Mouse (Mus musculus) layer of hippocampus, adult 9-11 months (tissue): ENCODE measurements around the gene Tsga10.
"Not testable (repeated sequence)": the region's sequence is repeated elsewhere in the genome, so short reads cannot be mapped to it uniquely, and the experiment has no call there.

ENCODE experiments used
- DNase-seq: peaks from one replicate; pipeline ENCODE4 v3.0.0; 2022

Tsga10 gene

GRCm38 (mm10) chr1:37850696-37851095 lies 15.5 kb downstream of the Tsga10 start:
- peak; percentile 65 for DNase-seq

- DNase-seq = no peak
Measured at GRCm38 (mm10) chr1:37846878-37847277, 19.4 kb downstream of the Tsga10 start.

GRCm38 (mm10) chr1:37831681-37832080 lies 34.5 kb downstream of the Tsga10 start:
- no peak for DNase-seq

DNA sequence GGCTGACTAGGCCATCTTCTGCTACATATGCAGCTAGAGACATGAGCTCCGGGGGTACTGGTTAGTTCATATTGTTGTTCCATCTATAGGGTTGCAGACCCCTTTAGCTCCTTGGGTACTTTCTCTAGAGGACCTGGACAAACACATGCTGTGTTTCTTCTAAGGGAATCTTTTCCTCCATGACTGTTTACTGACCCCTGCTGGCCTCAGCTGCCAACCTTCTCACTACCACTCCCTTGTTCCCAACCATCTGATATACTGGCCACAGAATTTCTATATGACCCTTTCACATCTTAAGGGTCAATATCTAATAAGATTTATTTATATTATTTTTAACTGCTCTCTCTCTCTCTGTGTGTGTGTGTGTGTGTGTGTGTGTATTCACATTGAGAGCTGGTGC lies 63.9 kb downstream of the Tsga10 start:
- not testable (repeated sequence) for DNase-seq

- DNase-seq = no peak
Measured at GRCm38 (mm10) chr1:37800298-37800697, 65.9 kb downstream of the Tsga10 start.

GRCm38 (mm10) chr1:37799505-37799904 lies 66.7 kb downstream of the Tsga10 start:
- DNase-seq = no peak

DNA sequence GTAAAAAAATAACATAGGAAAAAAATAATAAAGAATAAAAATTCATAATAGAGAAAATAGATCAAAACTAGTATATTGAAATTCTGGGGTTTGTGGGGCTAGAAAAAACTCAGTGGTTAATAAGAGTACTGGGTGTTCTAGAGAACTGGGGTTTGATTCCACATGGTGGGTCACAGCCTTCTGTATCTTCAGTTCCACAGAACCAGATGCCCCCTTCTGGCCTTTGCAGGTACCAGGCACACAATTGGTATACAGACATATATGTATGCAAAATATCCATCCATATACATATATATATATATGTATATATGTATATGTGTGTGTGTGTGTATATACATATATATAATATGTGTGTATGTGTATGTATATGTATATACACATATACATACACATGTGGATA lies 106.8 kb downstream of the Tsga10 start:
- no peak for DNase-seq

GRCm38 (mm10) chr1:37744650-37745259 lies 121.5 kb downstream of the Tsga10 start:
- peak; percentile 52 for DNase-seq

DNA sequence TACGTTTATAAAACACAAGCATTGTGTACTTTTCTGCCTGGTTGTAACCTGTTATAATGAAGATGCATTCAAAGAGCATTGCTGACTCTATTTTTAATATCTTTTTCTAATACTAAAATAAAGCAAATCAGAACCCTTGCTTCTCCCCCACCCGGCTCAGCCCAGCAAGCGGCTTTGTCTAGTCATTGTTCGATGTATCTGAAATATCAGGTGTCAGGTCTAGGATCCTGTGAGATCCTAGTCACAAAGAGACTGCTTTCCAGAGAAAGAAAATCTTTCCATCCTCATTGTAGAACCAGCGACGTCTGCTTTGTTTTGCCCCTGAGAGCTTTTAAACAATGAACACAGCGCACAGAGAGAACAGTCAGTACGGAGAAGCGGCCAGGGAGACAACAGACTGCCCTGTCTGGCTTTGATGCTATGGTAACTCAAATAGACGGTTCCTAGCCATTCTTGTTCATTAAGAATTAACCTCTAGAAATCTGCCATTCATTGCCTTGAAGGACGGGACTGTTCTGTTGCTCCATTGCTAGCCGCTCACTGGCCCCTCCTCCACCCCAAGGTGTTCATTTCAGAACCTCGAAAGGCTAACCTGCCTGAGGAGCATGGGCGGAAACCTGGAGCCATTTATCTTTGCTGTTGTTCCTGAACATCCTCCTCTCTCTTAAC lies 123.5 kb downstream of the Tsga10 start:
- no peak for DNase-seq

DNA sequence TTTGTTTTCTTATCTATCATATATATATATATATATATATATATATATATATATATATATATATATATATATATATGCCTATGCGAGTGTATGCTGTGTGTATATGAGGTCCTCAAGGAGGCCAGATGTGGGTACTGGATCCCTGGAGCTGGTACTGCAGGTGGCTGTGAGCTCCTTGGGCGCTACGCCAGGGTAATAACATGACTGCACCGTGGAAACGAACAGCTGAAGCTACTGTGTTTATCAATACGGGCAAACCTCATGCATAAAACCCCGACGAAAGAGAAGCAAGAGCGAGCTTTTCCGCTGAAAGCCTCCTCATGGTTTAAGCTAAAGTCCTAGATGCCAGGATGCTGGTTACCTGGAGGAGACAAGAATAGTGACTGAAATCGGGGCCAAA lies 124.1 kb downstream of the Tsga10 start:
- no peak for DNase-seq

DNA sequence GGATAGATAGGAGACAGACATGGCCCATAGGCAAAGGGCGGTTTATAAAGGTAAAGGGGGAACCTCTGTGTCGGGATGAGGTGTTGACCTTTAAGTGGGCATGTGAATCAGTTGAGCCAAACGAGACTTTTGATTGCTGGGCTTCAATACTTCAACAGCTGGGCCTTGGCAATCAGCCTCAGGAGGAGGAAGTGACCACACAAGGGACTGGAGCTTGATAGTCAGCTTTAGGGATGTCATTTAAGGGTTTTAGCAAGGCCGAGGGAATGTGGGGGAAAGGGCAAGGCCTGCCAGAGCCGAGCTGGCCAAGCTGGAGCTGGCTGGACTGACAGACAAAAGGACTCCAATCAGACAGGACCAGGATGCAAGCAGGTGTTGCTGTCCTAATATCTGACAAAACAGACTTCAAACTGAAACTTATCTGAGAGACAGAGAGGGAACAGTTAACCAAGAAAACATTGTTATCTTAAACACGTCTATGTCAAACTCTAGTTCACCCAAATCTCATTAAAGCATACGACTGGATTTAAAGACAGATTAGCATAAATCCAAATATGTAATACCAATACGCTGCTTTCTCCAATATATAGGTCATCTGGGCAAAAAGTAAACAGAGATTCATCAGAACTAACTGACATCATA lies 125.9 kb downstream of the Tsga10 start:
- DNase-seq = no peak

GRCm38 (mm10) chr1:37738895-37739294 lies 127.3 kb downstream of the Tsga10 start:
- no peak for DNase-seq

DNA sequence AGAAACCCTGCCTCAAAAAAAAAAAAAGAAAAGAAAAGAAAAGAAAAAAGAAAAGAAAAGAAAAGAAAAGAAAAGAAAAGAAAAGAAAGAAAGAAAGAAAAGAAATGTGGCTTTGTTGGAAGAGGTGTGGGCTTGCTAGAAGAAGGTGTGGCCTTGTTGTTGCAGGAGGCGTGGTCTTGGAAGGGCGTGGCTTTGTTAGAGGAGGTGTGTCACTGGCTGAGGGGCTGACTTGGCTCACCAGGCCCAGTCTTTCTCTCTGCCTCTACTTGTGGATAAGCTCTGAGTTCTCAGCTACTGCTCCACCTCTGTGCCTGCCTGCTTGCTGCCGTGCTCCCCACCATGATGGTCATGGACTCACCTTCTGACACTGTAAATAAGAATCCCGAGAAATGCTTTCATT lies 129.2 kb downstream of the Tsga10 start:
- DNase-seq = no peak

DNA sequence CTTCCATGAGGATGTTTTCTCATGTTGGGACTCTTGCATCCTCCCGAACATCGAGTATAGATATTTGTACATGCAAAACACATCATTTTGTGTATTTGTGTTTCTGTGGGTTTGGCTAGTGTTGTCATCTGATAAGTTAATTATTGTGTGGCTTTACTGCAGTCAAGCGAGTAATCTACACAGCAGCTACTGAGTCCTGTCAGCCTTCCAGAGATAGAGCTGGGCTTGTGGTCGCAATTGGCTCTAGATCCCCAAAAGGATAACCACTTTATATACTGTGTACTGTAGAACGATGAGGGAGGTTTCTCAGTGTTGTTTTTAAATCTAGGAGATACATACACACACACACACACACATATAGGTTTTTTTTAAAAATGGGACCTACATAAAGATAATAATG lies 130.3 kb downstream of the Tsga10 start:
- DNase-seq = no peak

GRCm38 (mm10) chr1:37734841-37735240 lies 131.4 kb downstream of the Tsga10 start:
- DNase-seq = no peak

GRCm38 (mm10) chr1:37729353-37729752 lies 136.9 kb downstream of the Tsga10 start:
- DNase-seq = peak; percentile 1

GRCm38 (mm10) chr1:37728053-37728452 lies 138.2 kb downstream of the Tsga10 start:
- DNase-seq = no peak

DNA sequence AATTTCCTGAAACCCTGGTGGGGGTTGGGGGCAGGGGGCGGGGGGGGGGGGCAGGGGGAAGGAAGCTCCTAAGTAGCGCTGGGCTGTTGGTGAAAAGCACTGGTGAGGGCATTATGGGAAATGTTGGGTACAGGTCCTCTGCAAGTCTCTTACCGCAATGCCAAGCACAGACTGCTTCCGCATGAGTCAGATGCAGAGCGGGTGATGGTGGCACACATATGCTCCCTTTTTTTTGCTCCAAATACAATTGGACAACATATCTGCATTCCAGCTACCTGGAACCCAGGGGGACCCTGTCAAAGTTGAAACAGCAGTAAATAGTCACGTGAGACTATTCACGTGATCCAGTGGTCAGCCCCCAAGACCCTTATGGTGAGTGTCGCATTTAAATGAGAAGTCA lies 139.0 kb downstream of the Tsga10 start:
- DNase-seq = peak; percentile 48

DNA sequence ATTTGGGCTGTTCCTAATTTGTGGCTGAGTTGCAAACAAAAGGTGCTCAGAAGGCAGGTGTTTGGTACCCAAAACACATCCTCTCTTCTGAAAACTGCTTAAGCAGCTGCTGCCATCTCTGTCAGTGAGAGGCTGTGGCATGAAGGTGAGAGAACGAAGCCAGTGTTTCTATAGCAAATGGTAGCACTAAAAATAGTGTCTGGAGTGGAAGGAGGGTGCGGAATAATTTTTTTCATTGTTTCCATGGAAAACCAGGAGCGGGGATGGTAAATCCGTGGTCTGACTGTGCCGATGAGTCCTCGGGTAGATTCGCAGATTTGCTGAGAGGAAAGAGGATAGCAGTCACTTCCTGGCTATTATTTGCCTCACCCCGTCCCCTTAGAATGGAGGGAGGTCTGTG lies 139.8 kb downstream of the Tsga10 start:
- DNase-seq = peak; percentile 60

- peak; percentile 88 for DNase-seq
Measured at GRCm38 (mm10) chr1:37725880-37726279, 140.3 kb downstream of the Tsga10 start.

- peak; percentile 32 for DNase-seq
Measured at GRCm38 (mm10) chr1:37721092-37721491, 145.1 kb downstream of the Tsga10 start.

DNA sequence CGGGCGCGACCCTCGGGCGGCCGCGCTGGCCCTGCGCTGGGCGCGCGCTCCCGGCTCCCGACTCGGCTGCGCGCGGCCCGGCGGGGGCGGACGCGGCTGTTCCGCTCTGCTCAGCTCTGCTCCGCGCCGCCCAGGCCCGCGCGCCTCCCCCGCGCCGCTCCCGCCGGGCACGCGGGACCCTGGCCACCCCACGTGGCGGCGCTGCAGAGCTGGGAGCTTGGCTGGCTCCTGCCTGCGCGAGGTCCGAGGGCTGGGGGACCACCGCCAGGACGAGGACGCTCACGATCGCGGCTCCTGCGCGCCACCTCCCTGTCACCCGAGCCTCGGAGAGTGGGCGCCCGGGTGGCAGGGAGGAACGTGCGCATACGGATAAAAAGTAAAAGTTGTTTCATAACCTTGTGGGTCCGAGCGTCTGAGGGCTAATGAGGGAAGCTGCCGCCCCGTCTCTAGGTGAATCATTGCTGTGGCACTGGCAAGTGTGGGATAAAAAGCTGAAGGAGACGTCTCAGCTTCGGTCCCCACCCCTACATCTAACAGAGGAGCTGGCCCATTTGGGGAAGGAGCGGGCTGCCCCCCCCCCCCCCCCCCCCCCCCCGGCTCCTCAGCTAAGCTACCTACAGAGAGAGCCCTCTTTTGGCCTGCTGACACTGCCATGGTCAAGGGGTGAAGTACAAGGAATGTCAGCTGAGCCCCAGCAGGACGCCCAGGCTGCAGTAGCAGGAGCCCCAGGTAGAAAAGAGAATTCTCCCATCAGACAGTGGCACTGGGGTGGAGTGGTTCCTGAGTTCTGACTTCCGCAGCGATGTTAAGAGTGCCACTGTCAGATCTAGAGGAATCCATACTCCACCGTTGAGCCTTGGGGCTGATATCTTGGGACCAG lies 146.2 kb downstream of the Tsga10 start, which contains the start of gene 2010300C02Rik:
Gene 2010300C02Rik (minus strand): TSS at position 325 of the 880 bp plus-strand sequence.
- DNase-seq = peak; percentile 77
